Comparison of ENCODE assay signal across 14 mouse cellular contexts in genomic region chr1:87899701-87900100, GRCm38 (mm10). TPM values are rescaled to one million over a fixed set of nuclear protein-coding genes. Genes with fewer than 3 reads are reported as not detected.
DNase-seq lines count a peak whose midpoint lies in the region; ATAC-seq and TF ChIP-seq lines count a peak whose summit lies in the region.
"Had no signal": no experiment of that assay in that cellular context is flagged by ENCODE, and none has a peak within 500 bp of the region (broad histone marks: within the 10 kb centered on the region; RNA-seq: fewer than 3 reads in every experiment).

No protein-coding gene starts in this region.

- 0 out of 2 replicates have a peak, but pooled peaks cover 6% of the 10 kb centered on the region for H3K36me3 ChIP-seq in liver, embryonic 12.5 days
- peaks cover 55% of the 10 kb centered on the region for H3K36me3 ChIP-seq in G1E (replicated peaks)
- H3K36me3 ChIP-seq in liver, embryonic 13.5 days: no peaks in the 10 kb centered on the region
- H3K36me3 ChIP-seq: forebrain, embryonic 12.5 days had no signal

- peak; percentile 70 for ATAC-seq in liver, embryonic 12.5 days
- ATAC-seq in G1E (ENCODE audit: extremely low read depth, insufficient number of reproducible peaks, low FRiP score, poor library complexity, severe bottlenecking): peak; percentile 74
- peak; percentile 66; the same call in 1 of the 2 replicates for ATAC-seq in liver, embryonic 13.5 days (ENCODE audit: low read depth)

- TF ChIP-seq CTCF in G1E (IDR thresholded peaks at IDR 0.05; ENCODE audit: low read depth, low read length): no peak
- no peak for TF ChIP-seq CTCF in left cerebral cortex, adult 2 months (IDR thresholded peaks at IDR 0.05)

- H3K4me2 ChIP-seq in liver, embryonic 12.5 days: no peak overlapping the region
- no peak overlapping the region for H3K4me2 ChIP-seq in liver, embryonic 13.5 days
- H3K4me2 ChIP-seq: embryonic facial prominence, embryonic 13.5 days; forebrain, embryonic 12.5 days had no signal

- peaks cover 39% of the 10 kb centered on the region for H3K4me1 ChIP-seq in liver, embryonic 12.5 days
- peaks cover 34% of the 10 kb centered on the region for H3K4me1 ChIP-seq in G1E (ENCODE audit: insufficient read depth, low read depth, low read length)
- peaks cover 33% of the 10 kb centered on the region for H3K4me1 ChIP-seq in liver, embryonic 13.5 days (replicated peaks)
- H3K4me1 ChIP-seq: embryonic facial prominence, embryonic 13.5 days; forebrain, embryonic 12.5 days had no signal

- H3K27ac ChIP-seq in liver, embryonic 12.5 days: no peak overlapping the region
- no peak overlapping the region for H3K27ac ChIP-seq in liver, embryonic 13.5 days
- no peak overlapping the region for H3K27ac ChIP-seq in left cerebral cortex, adult 2 months
- H3K27ac ChIP-seq: embryonic facial prominence, embryonic 13.5 days; forebrain, embryonic 12.5 days; layer of hippocampus, adult 2 months had no signal

- intact Hi-C loops in left cerebral cortex, adult 2 months (cut with DNase I): no loop called here

- no peak for DNase-seq in liver
- peak; percentile 30 for DNase-seq in G1E (ENCODE audit: low spot score)
- DNase-seq in liver, embryonic 13.5 days: no peak
- DNase-seq in thymus, postnatal 25 days: peak; percentile 74
- no peak for DNase-seq in left cerebral cortex, adult 2 months (ENCODE audit: extremely low spot score in 1 of 2, low spot score in 2 of 2)
- DNase-seq in ovary, postnatal 14 days (ENCODE audit: low spot score): no peak
- DNase-seq: cerebellum, postnatal 14 days; gastrocnemius, postnatal 14 days; heart, postnatal 36 days; kidney, adult 18-20 months had no signal

- WGBS in liver, embryonic 12.5 days (ENCODE audit: insufficient replicate concordance): 29% methylated on average over 2 of the region's 2 CpGs
- WGBS in liver, embryonic 13.5 days (ENCODE audit: insufficient replicate concordance): 25% methylated on average over 2 of the region's 2 CpGs

- no peaks in the 10 kb centered on the region for H3K27me3 ChIP-seq in liver, embryonic 12.5 days (replicated peaks)
- no peaks in the 10 kb centered on the region for H3K27me3 ChIP-seq in G1E (ENCODE audit: insufficient read depth, low read length)
- H3K27me3 ChIP-seq in liver, embryonic 13.5 days: no peaks in the 10 kb centered on the region
- H3K27me3 ChIP-seq: embryonic facial prominence, embryonic 13.5 days; forebrain, embryonic 12.5 days had no signal

- no peak overlapping the region for H3K4me3 ChIP-seq in liver, embryonic 12.5 days
- no peak overlapping the region for H3K4me3 ChIP-seq in G1E (ENCODE audit: low read depth, low read length)
- H3K4me3 ChIP-seq in liver, embryonic 13.5 days (replicated peaks): no peak overlapping the region
- no peak overlapping the region for H3K4me3 ChIP-seq in left cerebral cortex, adult 2 months
- H3K4me3 ChIP-seq: embryonic facial prominence, embryonic 13.5 days; forebrain, embryonic 12.5 days; layer of hippocampus, adult 2 months had no signal

- H3K9ac ChIP-seq in liver, embryonic 12.5 days: no peak overlapping the region
- H3K9ac ChIP-seq in liver, embryonic 13.5 days: peak overlapping the region; percentile 19; the same call in 1 of the 2 replicates
- H3K9ac ChIP-seq: embryonic facial prominence, embryonic 13.5 days; forebrain, embryonic 12.5 days had no signal

- H3K9me3 ChIP-seq in liver, embryonic 12.5 days (replicated peaks): no peaks in the 10 kb centered on the region
- H3K9me3 ChIP-seq in G1E (replicated peaks): no peaks in the 10 kb centered on the region
- H3K9me3 ChIP-seq in liver, embryonic 13.5 days (replicated peaks): no peaks in the 10 kb centered on the region
- H3K9me3 ChIP-seq: embryonic facial prominence, embryonic 13.5 days; forebrain, embryonic 12.5 days had no signal

RNA-seq across cellular contexts. Expression of gene Dgkd, which starts 46.6 kb away (rescaled TPM):
- polyA plus RNA-seq in liver, embryonic 12.5 days (2016; fragmentation: Nextera tagmentation; extraction: Ambion mirVana): 19.9 and 20.4 TPM in 2 replicates
- total RNA-seq in G1E (2014; fragmentation: Nextera tagmentation) (58.8 and 61.5 TPM in 2 replicates), G1E (2017) (57.3 and 60.6 TPM in 2 replicates)
- polyA plus RNA-seq in G1E (2012): 15.2 and 20.2 TPM in 2 replicates
- polyA plus RNA-seq in liver, embryonic 13.5 days (2015; fragmentation: Nextera tagmentation; extraction: Ambion mirVana): 10.9 and 15.1 TPM in 2 replicates
- 100 to 1,000 TPM in 1 of 2 experiments, 10 to 100 TPM in 1; 95.3 to 106 TPM for total RNA-seq in left cerebral cortex, adult 2 months (2021)

Comparison
In these comparisons a context has a peak if more than half of its experiments do, and no peak if none do; other contexts are left out.
1. DNase-seq: peak in G1E (single experiment) and thymus, postnatal 25 days (single experiment); none in liver (single experiment), liver, embryonic 13.5 days (single experiment), left cerebral cortex, adult 2 months (0 of 2) and ovary, postnatal 14 days (single experiment).
2. Peak in every context shown above with its lines, with median percentiles within 50 percentile points of each other: ATAC-seq.